ENCODE assay signal across 17 mouse cellular contexts in genomic region chr14:12406588-12406987, GRCm38 (mm10). TPM values are rescaled to one million over a fixed set of nuclear protein-coding genes. Genes with fewer than 3 reads are reported as not detected.
A peak's percentile ranks its signal among the peaks of the same experiment; 100 is the strongest.
DNase-seq lines count a peak whose midpoint lies in the region; TF ChIP-seq lines count a peak whose summit lies in the region.
"Had no signal": no experiment of that assay in that cellular context is flagged by ENCODE, and none has a peak within 500 bp of the region (broad histone marks: within the 10 kb centered on the region; RNA-seq: fewer than 3 reads in every experiment).

No protein-coding gene starts in this region.

- TF ChIP-seq POLR2A in brain, embryonic 14.5 days (IDR thresholded peaks at IDR 0.05; ENCODE audit: borderline replicate concordance, extremely low read depth, insufficient read depth, insufficient read length, poor library complexity, severe bottlenecking) = no peak

- peak; percentile 36 for DNase-seq in heart, adult 11 months
- DNase-seq in heart, postnatal 4 days = no peak
- DNase-seq in lung, postnatal 10 days = peak; percentile 5
- DNase-seq in lung, postnatal 14 days = no peak
- DNase-seq in brain, embryonic 14.5 days (ENCODE audit: low read depth) = peak; percentile 66
- DNase-seq in cerebellum, postnatal 25 days = peak; percentile 58 to 78
- DNase-seq in thymus, postnatal 10 days (ENCODE audit: low spot score in 2 of 2) = no peak
- DNase-seq in thymus, postnatal 4 days = no peak
- DNase-seq: heart, adult 2 months; heart, postnatal 10 days; liver, embryonic 13.5 days; lung, postnatal 4 days; right cerebral cortex, postnatal 4 days had no signal

- TF ChIP-seq CTCF in brain, embryonic 14.5 days (IDR thresholded peaks at IDR 0.05; ENCODE audit: borderline replicate concordance, extremely low read depth, insufficient read depth, insufficient read length) = no peak

RNA-seq across cellular contexts. Expression of gene Fezf2, which starts 58.6 kb away (rescaled TPM):
- total RNA-seq in heart, postnatal 4 days (2021) = not detected
- polyA plus RNA-seq in brain, embryonic 14.5 days (2012; rRNA removed) = 16.5 and 79.1 TPM in 2 replicates
- total RNA-seq: heart, adult 2 months; heart, postnatal 10 days; neutrophil, adult 5-6 weeks had no signal
- polyA plus RNA-seq: embryonic facial prominence, embryonic 14.5 days; heart, adult 2 months; inflammation-experienced regulatory T-cells, adult 6 months; liver, embryonic 13.5 days; stomach, embryonic 14.5 days had no signal

Comparison
In these comparisons a context has a peak if more than half of its experiments do, and no peak if none do; other contexts are left out.
1. DNase-seq: peak in heart, adult 11 months (single experiment), lung, postnatal 10 days (single experiment), brain, embryonic 14.5 days (single experiment) and cerebellum, postnatal 25 days (2 of 2); none in heart, postnatal 4 days (single experiment), lung, postnatal 14 days (single experiment), thymus, postnatal 10 days (0 of 2) and thymus, postnatal 4 days (single experiment).